Mouse (Mus musculus) kidney, postnatal 10 days (tissue): ENCODE data around the gene Acot11.
A peak's percentile ranks its signal among the peaks of the same experiment; 100 is the strongest.
"Not testable (repeated sequence)": the region's sequence is repeated elsewhere in the genome, so short reads cannot be mapped to it uniquely, and the experiment has no call there.

Experiments used
- DNase-seq: peaks from one replicate; pipeline ENCODE4 v3.0.0; 2021; ENCODE audit warnings: mixed read lengths

The Acot11 gene

DNA sequence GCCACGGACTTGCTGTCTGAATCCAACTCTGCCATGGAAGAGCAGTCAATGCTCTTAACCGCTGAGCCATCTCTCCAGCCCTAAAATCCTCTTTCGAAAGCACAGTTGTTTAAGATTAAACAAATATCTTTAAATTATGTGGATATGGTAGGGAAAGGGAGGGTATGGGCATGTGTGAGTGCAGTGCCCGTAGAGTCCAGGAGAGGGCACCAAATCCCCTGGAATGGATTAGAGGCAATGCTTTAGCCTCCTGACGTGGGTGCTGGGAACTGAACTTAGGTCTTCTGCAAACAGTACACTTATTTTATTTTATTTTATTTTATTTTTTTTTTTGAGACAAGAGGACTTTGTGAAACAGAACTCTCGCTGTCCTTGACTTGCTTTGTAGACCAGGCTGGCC is 5.2 kb upstream of the Acot11 start:
- DNase-seq, result no peak

DNA sequence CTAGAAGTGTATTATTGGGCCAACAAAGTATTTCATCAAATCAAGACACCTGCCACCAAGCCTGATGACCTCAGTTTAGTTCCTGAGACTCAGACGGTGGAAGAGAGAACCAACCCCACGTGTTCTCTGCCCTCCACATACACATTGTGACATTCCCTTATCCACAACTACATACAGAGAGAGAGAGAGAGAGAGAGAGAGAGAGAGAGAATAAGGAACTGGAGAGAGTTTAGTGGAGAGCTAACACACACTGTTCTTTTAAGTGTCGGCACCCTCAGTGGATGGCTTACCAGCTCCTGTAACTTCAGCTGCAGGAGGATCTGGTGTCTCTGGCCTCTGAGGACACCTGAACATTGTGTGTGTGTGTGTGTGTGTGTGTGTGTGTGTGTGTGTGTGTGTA is 2.5 kb upstream of the Acot11 start:
- no peak for DNase-seq

DNA sequence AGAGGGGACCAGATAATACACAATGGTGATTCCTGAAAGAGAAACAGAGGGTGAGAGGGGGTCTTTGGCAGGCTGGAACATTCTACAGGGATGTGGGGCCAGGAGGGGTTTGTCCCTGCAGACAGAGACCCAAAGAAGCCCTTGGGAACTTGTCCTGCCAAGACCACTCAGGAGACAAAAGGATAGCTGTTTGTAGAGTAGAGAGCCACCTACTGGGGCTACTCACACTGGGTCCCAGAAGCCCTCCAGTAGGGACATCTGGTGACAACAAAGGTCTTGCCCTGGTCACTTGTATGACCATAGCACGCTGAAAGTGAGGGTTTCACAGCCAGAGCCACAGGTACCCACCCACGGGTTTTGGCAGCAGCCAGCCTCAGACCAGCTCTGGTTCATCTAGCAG is 1.1 kb upstream of the Acot11 start:
- no peak for DNase-seq

DNA sequence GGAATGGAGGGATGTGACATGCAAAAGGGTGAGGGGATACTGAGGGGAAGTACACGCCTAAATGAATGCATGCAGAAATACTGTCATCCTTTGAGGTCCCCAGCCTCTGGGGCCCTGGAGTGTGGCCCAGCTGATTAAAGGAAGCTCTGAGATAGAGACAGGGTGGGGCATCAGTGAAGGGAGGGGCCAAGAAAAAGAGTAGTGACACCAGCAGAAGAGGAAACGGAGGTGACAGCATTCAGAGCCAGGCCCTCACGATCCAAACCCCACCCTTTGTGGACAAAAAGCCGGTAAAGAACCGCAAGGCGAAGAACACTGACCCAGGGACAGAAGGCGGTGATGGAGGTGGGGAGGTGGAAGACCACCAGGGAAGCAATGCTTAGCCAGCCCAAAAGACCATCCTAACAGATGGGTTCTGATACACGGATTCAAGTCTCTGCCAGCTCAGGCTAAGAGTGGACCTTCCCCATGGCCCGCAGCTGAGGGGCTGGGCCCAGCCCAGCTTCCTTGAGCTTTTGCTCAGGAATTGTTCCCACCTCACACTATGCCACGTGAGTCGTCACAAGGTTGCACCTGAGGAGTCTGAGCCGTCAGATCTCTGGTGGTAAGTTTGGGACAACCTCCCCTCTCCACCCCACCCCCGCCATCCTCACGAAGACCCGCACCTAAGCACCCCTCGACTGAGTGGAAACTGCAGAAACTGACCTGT is 443 bp downstream of the Acot11 start:
- no peak for DNase-seq

DNA sequence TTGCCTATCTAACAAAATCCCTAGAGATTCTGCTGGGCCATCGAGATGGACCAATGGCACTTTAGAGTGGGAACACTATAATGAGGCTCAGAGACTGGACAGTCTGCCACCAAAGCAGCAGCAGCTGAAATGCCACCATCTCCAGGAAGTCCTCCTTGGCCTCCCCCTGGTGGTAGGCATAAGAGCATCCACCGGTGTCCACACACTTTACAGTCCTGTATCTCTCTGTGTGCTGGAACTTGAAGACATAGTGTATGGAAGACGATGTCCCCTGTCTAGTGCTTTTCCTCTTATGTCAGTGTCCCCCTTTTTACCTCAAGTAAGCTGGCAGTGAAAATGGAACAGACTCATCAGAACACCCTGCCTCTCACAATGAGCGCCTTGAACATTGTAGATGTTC is 1.0 kb downstream of the Acot11 start:
- no peak for DNase-seq

DNA sequence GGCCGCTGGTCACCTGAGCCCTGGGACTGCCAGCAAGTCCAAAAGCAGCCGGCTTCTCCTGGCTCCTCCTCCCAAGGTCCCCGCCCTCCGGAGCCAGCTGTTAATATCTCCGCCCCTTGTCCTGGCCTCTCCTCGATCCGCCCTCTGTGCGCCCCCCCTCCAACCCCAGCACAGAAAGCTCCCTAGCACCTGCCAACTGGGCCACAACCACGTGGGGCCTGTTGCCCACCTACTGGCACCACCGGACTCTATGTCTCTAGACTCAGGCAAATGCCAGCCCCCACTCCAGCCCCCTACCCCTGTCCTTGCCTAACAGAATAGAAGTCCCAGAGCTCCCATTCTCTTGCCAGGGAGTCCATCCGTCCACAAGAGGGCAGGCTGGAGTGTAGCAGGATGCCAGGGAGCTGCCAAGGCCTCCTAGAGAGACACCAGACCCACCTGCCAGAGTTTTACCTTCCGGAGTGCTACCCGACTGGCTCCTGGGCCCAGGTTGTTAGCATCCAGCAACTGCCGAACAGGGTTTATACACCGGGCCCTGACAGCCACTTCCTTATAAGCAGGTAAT is 4.9 kb downstream of the Acot11 start:
- peak; percentile 91 for DNase-seq

DNA sequence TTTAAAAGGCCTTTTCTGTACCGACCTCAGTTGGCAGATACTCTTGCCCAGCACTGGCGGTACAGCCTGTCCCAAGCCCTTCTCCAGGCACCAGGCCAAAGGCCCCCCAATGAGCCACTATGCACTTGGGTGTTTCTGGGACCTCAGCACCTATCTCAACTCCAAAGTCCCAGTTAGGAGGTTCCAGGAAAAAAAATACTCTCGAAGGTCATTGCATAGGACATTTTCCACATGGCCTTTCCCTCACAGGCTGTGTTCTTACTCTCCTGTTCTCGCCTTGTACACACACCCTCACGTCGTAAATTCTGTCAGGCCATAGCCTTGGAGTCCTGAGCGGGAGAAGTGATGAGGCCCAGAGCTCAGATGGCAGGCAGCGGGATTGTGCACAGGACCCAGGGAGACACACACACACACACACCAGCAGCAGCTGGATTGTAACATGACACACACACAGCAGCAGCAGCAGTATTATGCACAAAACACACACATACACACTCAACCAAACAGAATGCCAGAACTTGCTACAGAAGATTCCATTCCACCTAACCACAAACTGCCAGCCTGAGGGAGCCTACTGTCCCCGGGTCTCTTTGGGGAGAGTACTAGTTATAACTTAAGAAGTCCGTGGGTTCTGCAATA is 5.8 kb downstream of the Acot11 start:
- no peak for DNase-seq

DNA sequence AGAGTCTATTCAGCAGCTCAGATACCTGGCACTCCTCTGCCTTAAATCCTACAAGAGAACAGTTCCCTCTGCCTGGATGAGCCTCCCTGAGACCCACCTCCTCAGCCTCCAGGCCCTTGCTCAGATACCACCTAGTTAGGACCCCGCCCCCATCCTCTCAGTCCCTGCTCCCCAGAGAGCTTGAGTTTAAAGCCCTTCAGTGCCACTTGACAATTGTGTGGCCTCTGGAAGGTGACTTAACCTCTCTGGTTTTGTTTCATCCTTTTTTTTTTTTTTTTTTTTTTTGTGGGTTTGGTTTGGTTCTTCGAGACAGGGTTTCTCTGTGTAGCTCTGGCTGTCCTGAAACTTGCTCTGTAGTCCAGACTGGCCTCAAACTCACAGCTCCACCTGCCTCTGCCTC is 9.5 kb downstream of the Acot11 start:
- no peak for DNase-seq

DNA sequence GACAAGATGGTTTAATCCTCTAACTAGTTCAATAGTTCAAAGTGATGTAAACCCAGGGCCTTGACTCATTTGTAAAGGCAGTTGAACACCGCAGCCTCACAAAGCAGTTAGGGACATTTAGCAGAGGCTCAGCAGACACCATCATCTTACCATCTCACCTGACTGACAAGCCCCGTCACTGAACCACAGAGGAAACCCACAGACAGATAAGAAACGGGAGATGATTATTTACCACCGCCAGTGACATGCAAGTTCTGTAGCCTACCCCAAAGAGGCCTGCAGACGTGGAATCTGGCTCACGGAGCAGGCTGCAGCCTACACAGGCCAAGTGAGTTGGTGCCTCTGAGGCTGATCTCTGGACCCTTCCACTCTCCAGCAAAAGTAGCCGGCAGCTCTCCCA is 10.6 kb downstream of the Acot11 start:
- no peak for DNase-seq

DNA sequence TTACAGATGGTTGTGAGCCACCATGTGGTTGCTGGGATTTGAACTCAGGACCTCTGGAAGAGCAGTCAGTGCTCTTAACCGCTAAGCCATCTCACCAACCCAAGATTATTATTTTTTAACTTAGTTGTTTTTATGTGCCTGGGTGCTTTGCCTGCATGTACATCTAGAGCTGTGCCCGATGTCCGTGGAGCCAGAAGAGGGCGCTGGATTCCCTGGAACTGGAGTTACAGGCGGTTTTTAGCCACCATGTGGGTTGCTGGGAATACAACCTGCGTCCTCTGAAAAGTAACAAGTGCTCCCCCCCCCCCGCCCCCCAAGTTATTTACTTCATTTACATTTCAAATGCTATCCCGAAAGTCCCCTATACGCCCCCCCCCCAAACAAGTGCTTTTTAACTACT is 11.0 kb downstream of the Acot11 start:
- not testable (repeated sequence) for DNase-seq

DNA sequence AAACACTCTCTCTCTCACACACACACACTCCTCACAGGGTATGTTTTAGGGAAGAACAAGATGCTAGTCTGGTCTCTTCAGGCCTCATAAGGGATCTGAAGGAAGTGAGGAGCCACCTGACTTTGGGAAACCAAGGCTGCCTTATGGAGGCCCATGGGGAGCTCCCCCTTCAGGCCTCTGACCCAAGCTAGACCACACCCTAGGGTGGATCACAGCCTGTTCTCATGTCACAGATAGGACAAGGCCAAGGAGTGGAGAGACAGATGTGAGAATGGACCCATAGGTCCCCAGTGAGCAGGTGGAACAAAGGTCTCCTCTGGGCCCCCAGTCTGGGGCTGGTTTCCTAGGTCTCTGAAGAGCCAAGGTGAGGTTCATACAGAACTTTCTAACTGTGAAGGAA is 12.5 kb downstream of the Acot11 start:
- DNase-seq, result no peak

DNA sequence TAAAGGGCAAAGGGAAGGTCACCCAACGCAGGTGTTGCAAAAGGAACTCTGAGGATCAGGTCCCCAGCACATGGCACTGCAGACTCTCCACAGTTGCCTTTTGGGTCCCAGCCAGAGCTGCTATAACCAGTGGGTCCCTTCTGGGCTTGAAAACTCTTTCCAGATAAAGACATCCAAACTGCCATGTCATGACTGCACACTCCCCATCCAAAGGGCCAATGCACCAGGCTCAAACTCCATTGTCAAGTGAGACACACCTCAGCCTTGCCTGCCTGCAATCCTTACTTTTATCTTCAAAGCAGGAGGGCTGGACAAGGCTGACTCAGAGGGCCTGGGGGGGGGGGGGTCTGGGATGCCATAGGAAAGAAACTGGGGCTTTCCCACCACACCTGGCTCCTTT is 13.9 kb downstream of the Acot11 start:
- no peak for DNase-seq

DNA sequence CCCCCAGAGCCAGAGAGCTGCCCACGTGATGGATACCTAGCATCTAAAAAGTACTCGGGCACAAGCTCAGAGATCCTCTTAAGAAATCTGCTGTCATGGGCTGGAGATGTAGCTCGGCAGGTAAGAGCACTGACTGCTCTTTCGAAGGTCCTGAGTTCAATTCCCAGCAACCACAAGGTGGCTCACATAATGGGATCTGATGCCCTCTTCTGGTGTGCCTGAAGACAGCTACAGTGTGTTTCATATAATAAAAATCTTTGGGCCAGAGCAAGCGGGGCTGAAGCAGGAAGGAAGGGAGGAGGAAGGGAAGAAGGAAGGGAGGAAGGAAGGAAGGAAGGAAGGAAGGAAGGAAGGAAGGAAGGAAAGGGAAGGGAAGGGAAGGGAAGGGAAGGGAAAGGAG is 14.6 kb downstream of the Acot11 start:
- not testable (repeated sequence) for DNase-seq

DNA sequence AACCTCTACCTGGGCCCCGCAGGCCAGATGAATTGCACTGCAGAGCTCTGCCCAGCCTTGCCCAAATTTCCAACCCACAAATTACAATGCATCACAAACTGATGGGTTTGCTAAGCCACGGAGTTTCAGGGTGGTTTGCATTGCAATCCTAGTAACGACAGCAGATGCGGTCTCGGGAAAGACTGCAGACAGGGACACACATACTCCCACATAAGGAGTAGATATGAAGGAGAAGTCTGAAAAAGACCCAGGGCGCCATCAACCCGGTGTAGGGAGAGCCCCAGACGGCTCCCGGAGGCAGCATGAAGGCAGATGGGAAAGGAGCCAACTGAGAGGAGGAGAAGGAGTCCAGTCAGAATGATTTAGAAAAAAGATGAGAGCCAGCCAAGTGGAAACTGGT is 15.1 kb downstream of the Acot11 start:
- no peak for DNase-seq

DNA sequence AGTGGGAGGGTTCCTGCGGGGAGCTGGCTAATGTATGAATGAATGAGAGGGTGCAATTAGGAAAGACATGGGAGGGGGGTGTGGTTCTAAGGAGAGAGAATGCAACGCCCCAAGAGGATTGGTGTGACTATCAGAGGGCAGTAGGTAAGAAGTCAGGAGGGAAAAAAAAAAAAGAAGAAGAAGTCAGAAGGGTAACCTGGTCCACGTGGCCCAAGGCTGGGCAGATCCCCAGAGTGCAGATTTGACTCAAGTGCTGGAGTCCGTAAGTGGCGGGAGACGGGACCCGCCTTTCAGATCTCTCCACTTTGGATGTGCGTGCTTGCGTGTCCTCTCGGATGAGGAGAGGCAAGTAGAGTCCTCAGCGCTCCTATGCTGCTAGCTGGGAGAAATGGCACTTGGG is 16.2 kb downstream of the Acot11 start:
- no peak for DNase-seq

DNA sequence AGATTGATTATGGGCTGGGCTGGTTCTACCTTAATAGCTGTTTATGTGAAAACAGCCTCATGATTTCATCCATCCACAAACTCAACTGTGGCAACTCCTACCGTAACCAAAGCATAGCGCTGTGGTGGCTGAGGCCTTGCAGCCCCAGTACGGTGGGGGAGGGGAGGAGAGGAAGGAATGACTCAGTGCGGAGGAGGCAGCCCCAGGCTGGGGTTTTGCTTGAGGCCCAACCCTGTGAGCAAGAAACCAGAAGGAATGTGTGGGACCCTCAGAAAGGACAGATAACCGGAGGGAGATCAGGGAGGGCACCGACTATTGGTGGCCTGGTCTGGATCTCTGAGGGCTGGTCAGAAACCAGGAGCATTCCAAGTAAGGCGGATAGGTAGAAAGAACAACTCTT is 17.0 kb downstream of the Acot11 start:
- DNase-seq, result peak; percentile 65

DNA sequence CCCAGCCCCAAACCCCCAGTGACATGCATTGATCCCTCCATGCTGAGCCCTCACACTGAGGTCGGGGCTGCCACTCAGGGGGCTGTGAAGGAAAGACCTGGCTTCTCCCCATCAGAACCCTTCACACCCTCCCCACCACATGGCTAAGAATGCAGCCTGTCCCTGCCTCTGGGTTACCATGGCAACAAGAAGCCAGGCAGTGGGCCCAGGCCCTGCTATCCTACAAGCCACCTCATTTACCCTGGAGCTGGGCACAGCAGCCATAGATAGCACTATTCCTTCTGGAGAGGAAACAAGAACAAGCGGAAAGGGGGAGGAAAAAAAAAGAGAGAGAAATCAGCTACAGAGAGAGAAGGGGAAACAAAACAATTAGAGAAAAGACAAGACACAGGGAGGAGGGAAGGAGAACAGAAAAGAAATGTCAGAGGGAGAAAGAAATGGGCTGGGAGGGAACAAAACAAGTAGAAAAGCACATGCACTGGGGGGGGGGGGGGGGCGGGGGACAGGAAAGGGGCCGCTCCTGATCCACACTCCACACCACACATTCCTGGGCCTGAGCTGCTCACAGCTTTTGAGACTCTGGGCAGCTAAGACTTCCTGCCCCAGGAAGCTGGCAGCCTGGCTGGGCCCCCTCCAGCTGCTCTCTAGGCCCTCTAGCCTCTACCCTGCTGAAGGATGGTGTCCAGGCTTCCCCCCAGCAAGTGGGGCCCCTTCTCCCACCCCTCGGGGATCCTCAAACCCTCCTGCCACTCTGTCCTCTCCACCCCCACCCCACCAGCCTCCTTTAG is 18.9 kb downstream of the Acot11 start:
- DNase-seq, result peak; percentile 58

DNA sequence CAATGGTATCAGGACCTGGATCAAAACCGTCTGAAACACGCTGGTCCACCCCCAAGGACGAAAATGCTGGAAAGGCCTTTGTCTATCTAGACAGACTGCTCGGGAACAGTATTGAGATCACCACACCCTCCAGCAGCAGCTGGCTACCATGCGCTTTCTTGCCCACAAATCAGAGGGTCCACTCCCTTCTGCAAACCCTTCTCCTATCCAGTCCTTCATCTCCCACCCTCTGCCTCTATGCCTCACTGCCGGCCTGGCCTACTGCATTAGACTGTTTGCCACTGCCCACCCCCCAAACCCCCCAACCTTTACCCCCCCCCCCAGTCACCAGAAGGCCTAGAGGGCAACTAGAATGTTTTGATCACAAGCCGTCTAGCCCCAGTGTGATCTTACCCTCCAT is 19.5 kb downstream of the Acot11 start:
- DNase-seq, result no peak

DNA sequence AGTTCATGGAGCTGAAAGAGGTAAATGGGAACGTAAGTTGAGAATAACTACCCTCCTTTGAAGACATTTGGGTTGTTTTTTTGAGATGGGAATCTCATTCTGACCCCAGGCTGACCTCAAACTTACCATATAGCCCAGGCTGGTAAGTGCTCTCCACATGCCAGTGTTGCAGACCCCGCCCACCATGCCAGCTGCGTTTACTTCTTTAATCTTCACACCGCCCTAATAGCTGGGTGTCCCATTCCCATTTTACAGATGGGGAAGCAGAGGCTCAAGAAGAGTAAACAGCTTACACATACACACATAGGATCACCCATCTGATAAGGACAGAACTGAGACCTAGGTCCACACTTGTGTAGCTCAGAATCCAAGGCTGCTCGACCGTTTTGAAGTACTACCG is 20.0 kb downstream of the Acot11 start:
- no peak for DNase-seq

DNA sequence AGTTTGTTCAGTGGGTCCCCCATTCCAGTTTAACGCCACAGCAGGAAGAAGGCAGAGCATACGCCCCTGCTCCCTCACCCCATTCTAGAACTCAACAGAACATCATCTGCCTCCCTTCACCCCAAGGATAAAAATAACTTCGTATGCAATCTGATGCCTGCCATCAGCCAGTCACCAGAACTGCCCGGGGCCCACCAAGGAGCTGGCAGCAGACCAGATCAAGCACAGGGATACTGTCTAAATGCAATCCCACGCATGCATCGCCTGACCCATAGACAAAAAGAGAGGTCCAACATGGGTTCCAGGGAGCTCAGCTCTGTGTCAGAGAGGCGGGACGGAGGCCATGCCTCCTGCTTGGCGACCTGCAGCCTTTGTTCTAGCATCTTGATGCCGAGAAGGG is 21.7 kb downstream of the Acot11 start:
- DNase-seq, result no peak

DNA sequence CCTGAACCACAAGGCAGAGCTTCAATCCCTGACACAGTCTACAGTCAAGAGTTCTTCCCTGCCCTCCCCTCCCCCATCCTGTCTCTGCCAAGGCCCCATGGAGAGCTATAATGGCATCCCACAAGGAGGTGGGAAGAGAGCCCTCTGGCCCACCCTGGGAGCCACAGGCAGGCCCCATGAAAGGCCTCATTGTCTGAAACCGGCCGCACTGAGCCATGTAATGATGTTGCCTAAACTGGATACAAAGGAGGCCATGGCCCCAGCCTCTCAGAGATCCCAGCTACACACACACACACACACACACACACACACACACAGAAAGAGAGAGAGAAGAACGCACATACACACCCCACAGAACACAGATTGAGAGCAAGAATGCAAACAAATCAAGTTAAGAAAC is 24.8 kb downstream of the Acot11 start:
- no peak for DNase-seq

DNA sequence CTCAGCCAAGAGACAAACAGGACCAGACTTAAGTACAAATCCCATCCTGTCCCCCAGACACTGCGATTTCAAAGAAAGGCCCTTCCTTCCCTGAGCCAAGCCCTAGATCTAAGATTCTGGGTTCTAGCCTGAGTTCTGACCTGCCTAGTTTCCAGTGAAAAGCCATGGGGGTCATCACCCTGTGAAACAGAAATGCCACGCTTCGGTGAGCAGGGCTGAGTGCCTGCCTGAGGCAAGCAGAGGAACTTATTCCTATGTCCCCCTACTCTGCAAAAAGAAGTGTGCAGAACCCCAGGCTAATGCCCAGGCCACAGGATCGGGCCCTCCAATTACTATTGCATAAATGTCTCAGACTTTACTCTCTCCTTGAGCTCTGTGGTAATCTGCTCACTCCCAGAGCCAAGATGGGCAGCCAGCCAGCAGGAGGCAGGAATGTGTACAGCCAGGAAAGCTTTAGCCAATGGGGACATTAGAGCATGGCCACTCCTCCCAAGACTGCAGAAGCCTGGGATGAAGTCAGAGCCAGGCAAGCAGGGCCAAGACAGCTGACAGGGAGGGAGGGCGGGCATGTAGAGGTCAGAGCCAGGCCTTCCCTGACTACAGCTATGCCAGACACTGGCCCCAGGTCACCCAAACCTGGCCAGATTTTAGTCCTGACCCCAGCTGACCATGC is 26.5 kb downstream of the Acot11 start:
- peak; percentile 97 for DNase-seq

DNA sequence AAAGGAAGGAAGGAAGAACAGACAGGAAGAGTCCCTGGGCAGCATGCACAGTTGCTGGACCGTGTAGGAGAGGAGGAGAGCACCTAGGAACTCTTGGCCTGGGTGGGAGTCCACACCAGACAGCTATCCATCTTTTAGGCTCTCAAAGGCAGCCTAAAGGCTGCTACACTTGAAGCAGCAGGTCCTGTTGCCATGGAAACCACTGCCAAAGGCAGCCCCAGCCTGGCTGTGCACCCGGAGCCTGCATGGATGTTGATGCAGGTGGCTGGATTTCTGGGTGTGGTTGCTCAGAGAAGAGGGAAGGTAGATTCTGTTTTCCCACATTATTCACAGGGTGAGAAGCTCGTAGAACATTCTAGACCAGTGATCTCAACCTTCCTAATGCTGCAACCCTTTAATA is 27.8 kb downstream of the Acot11 start:
- no peak for DNase-seq
